ENCODE assay signal across 8 mouse cellular contexts in the genomic region with DNA sequence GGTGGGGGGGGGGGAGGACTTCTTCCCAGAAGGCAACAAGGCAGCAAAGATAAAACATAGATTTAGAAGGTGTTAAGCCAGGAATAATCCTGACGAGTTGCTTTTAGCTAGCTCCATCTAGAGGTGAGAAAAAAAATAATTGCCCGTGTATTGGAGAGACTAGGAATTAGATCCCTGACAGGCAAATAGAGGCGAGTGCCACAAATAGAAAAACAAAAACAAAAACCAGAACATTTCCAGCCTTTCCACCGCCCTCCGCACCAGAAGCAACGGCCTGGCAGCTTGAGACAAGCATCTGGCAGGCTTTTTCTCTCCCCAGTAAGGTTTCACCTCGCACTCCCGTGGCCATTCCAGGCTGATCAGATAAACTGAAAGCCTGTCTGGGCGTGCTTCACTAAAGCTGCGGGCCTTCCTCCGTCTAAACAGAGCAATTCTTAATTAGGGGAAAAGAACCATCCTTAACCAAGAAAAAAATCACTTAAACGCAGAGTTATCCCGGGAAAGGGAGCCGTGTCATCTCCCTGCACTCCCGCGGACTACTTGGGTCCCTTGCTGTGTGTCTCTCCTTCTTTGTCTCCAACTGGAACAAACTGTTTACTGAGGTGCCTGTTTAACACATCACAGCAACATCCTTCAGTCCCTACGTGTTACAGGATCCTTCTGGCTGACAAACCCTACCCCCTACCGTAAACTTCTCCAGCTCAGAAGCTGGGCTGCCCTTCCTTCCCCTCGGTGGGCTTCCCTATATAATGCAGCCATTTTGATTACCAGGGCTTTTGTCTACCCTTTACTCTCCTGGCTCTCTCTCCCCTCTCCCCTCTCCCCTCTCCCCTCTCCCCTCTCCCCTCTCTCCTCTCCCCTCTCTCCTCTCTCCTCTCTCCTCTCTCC. TPM values are rescaled to one million over a fixed set of nuclear protein-coding genes. Genes with fewer than 3 reads are reported as not detected.
DNase-seq lines count a peak whose midpoint lies in the region; ATAC-seq and TF ChIP-seq lines count a peak whose summit lies in the region.

No protein-coding gene starts in this region.

- ATAC-seq in forebrain, embryonic 15.5 days (replicated peaks), result peak; percentile 91
- ATAC-seq in intestine, embryonic 15.5 days, result peak; percentile 87
- no peak; the same call in 1 of the 2 replicates for ATAC-seq in limb, embryonic 12.5 days (ENCODE audit: insufficient number of reproducible peaks, insufficient read depth, low FRiP score, low TSS enrichment, low read depth)
- ATAC-seq in midbrain, embryonic 15.5 days (replicated peaks), result peak; percentile 92

- WGBS in lung, adult 2 months, result 1% methylated on average over 19 of the region's 19 CpGs
- WGBS in forebrain, embryonic 15.5 days, result 1% methylated on average over 19 of the region's 19 CpGs
- WGBS in intestine, embryonic 15.5 days, result 2% methylated on average over 19 of the region's 19 CpGs
- WGBS in limb, embryonic 12.5 days, result under 1% methylated on average over 19 of the region's 19 CpGs
- WGBS in midbrain, embryonic 15.5 days, result 2% methylated on average over 19 of the region's 19 CpGs

- no peaks in the 10 kb centered on the region for H3K9me3 ChIP-seq in forebrain, embryonic 15.5 days
- no peaks in the 10 kb centered on the region for H3K9me3 ChIP-seq in intestine, embryonic 15.5 days
- no peaks in the 10 kb centered on the region for H3K9me3 ChIP-seq in limb, embryonic 12.5 days
- H3K9me3 ChIP-seq in midbrain, embryonic 15.5 days, result no peaks in the 10 kb centered on the region

- H3K27ac ChIP-seq in forebrain, embryonic 15.5 days (replicated peaks), result peak overlapping the region; percentile 78
- no peak overlapping the region for H3K27ac ChIP-seq in intestine, embryonic 15.5 days
- H3K27ac ChIP-seq in limb, embryonic 12.5 days, result no peak overlapping the region
- peak overlapping the region; percentile 77 for H3K27ac ChIP-seq in midbrain, embryonic 15.5 days

- peak overlapping the region; percentile 73 for H3K9ac ChIP-seq in forebrain, embryonic 15.5 days (replicated peaks)
- H3K9ac ChIP-seq in intestine, embryonic 15.5 days, result peak overlapping the region; percentile 38
- H3K9ac ChIP-seq in limb, embryonic 12.5 days (replicated peaks), result peak overlapping the region; percentile 48
- H3K9ac ChIP-seq in midbrain, embryonic 15.5 days, result peak overlapping the region; percentile 49

- no peak for TF ChIP-seq POLR2A in lung, adult 2 months (IDR thresholded peaks at IDR 0.05; ENCODE audit: borderline replicate concordance, extremely low read depth, low read depth, low read length)

- peak overlapping the region; percentile 58 for H3K4me3 ChIP-seq in lung, adult 2 months (replicated peaks; ENCODE audit: extremely low read depth, low read depth, low read length)
- H3K4me3 ChIP-seq in forebrain, embryonic 15.5 days, result peak overlapping the region; percentile 42
- H3K4me3 ChIP-seq in intestine, embryonic 15.5 days (replicated peaks), result peak overlapping the region; percentile 37
- peak overlapping the region; percentile 40 for H3K4me3 ChIP-seq in limb, embryonic 12.5 days (replicated peaks)
- H3K4me3 ChIP-seq in midbrain, embryonic 15.5 days, result peak overlapping the region; percentile 41

- no peak for TF ChIP-seq CTCF in lung, adult 2 months (IDR thresholded peaks at IDR 0.05; ENCODE audit: insufficient read depth, low read length)

- DNase-seq in lung, adult 2 months, result peak; percentile 8
- no peak for DNase-seq in lung, postnatal 14 days
- peak; percentile 56 for DNase-seq in c-Kit-negative CD71-positive TER-119-positive erythroid progenitor cells, embryonic 14.5 days (ENCODE audit: low read depth, low spot score)
- DNase-seq in urinary bladder, postnatal 25 days (ENCODE audit: low spot score), result peak; percentile 14

- H3K27me3 ChIP-seq in forebrain, embryonic 15.5 days, result no peaks in the 10 kb centered on the region
- H3K27me3 ChIP-seq in intestine, embryonic 15.5 days (replicated peaks), result no peaks in the 10 kb centered on the region
- H3K27me3 ChIP-seq in limb, embryonic 12.5 days, result peaks cover 15% of the 10 kb centered on the region
- H3K27me3 ChIP-seq in midbrain, embryonic 15.5 days (replicated peaks), result no peaks in the 10 kb centered on the region

- peak overlapping the region; percentile 65 for H3K4me2 ChIP-seq in forebrain, embryonic 15.5 days (replicated peaks)
- H3K4me2 ChIP-seq in intestine, embryonic 15.5 days (replicated peaks), result peak overlapping the region; percentile 78
- H3K4me2 ChIP-seq in limb, embryonic 12.5 days, result peak overlapping the region; percentile 71
- peak overlapping the region; percentile 85 for H3K4me2 ChIP-seq in midbrain, embryonic 15.5 days

- no peaks in the 10 kb centered on the region for H3K4me1 ChIP-seq in lung, adult 2 months (ENCODE audit: control insufficient read depth, insufficient read depth, low read length)
- H3K4me1 ChIP-seq in forebrain, embryonic 15.5 days, result peaks cover 5% of the 10 kb centered on the region
- H3K4me1 ChIP-seq in intestine, embryonic 15.5 days (replicated peaks), result 0 out of 2 replicates have a peak, but pooled peaks cover 3% of the 10 kb centered on the region
- H3K4me1 ChIP-seq in limb, embryonic 12.5 days (replicated peaks), result peaks cover 5% of the 10 kb centered on the region; the same call in 1 of the 2 replicates
- H3K4me1 ChIP-seq in midbrain, embryonic 15.5 days, result peaks cover 11% of the 10 kb centered on the region

- H3K36me3 ChIP-seq in forebrain, embryonic 15.5 days, result no peaks in the 10 kb centered on the region
- H3K36me3 ChIP-seq in intestine, embryonic 15.5 days, result no peaks in the 10 kb centered on the region
- no peaks in the 10 kb centered on the region for H3K36me3 ChIP-seq in limb, embryonic 12.5 days
- no peaks in the 10 kb centered on the region for H3K36me3 ChIP-seq in midbrain, embryonic 15.5 days (replicated peaks)

RNA-seq across cellular contexts. Expression of a gene that starts 25.7 kb away (rescaled TPM):
- not detected in 2 replicates for polyA plus RNA-seq in lung, adult 2 months (2012; rRNA removed)
- polyA plus RNA-seq in forebrain, embryonic 15.5 days (2015; fragmentation: Nextera tagmentation; extraction: Ambion mirVana), result not detected in 2 replicates
- not detected in 2 replicates for polyA plus RNA-seq in intestine, embryonic 15.5 days (2015; fragmentation: Nextera tagmentation; extraction: Ambion mirVana)
- polyA plus RNA-seq in limb, embryonic 12.5 days (2016; fragmentation: Nextera tagmentation; extraction: Ambion mirVana), result not detected in 2 replicates
- polyA plus RNA-seq in midbrain, embryonic 15.5 days (2015; fragmentation: Nextera tagmentation; extraction: Ambion mirVana), result not detected in 2 replicates

RNA-seq across cellular contexts. Expression of a gene that starts 58.6 kb away (rescaled TPM):
- polyA plus RNA-seq in lung, adult 2 months (2012; rRNA removed), result not detected in 2 replicates
- polyA plus RNA-seq in forebrain, embryonic 15.5 days (2015; fragmentation: Nextera tagmentation; extraction: Ambion mirVana), result 14.4 and 15.1 TPM in 2 replicates
- 2.1 and 2.4 TPM in 2 replicates for polyA plus RNA-seq in intestine, embryonic 15.5 days (2015; fragmentation: Nextera tagmentation; extraction: Ambion mirVana)
- polyA plus RNA-seq in limb, embryonic 12.5 days (2016; fragmentation: Nextera tagmentation; extraction: Ambion mirVana), result 7.2 and 7.8 TPM in 2 replicates
- 27.2 and 31.7 TPM in 2 replicates for polyA plus RNA-seq in midbrain, embryonic 15.5 days (2015; fragmentation: Nextera tagmentation; extraction: Ambion mirVana)

Comparison
In these comparisons a context has a peak if more than half of its experiments do, and no peak if none do; other contexts are left out.
1. H3K27ac ChIP-seq: peak in forebrain, embryonic 15.5 days (single experiment) and midbrain, embryonic 15.5 days (single experiment); none in intestine, embryonic 15.5 days (single experiment) and limb, embryonic 12.5 days (single experiment).
2. Peak in every context shown above with its lines, with median percentiles within 50 percentile points of each other: H3K4me3 ChIP-seq, H3K4me2 ChIP-seq and H3K9ac ChIP-seq.